Mouse (Mus musculus): ENCODE data around the gene Tdrd12. TPM values are rescaled to one million over a fixed set of nuclear protein-coding genes. Genes with fewer than 3 reads are reported as not detected.
A peak's percentile ranks its signal among the peaks of the same experiment; 100 is the strongest.
"Not testable (repeated sequence)": the region's sequence is repeated elsewhere in the genome, so short reads cannot be mapped to it uniquely, and the experiment has no call there.

Tdrd12 gene
- polyA plus RNA-seq, 1 experiment from 2014 or later = 0.35 TPM

- WGBS = 62% methylated on average over 1 of the region's 1 CpGs
- not testable (repeated sequence) for ATAC-seq (ENCODE audit: insufficient read depth, low FRiP score); H3K36me3 ChIP-seq (ENCODE audit: control insufficient read depth, insufficient read depth, low read length); H3K4me3 ChIP-seq (replicated peaks; ENCODE audit: low read length); H3K4me2 ChIP-seq (ENCODE audit: low read depth, low read length); H3K9ac ChIP-seq (ENCODE audit: low read length); H3K4me1 ChIP-seq (ENCODE audit: control insufficient read depth, insufficient read depth, low read length); H3K9me3 ChIP-seq (replicated peaks; ENCODE audit: control insufficient read depth, low read length); H3K27me3 ChIP-seq (ENCODE audit: control insufficient read depth, insufficient read depth, low read length); H3K27ac ChIP-seq (ENCODE audit: low read length)
These were observed 7.0 kb downstream of the Tdrd12 start for GRCm38 (mm10) chr7:35530544-35530943.

- ATAC-seq (ENCODE audit: insufficient read depth, low FRiP score) = no peak
- Histone ChIP-seq H3K4me3 (replicated peaks; ENCODE audit: low read length) (no peak overlapping the region), H3K4me1 (ENCODE audit: control insufficient read depth, insufficient read depth, low read length) (no peaks in the 10 kb centered on the region), H3K27me3 (ENCODE audit: control insufficient read depth, insufficient read depth, low read length) (no peaks in the 10 kb centered on the region), H3K27ac (ENCODE audit: low read length) (no peak overlapping the region), H3K36me3 (ENCODE audit: control insufficient read depth, insufficient read depth, low read length) (no peaks in the 10 kb centered on the region), H3K4me2 (ENCODE audit: low read depth, low read length) (no peak overlapping the region), H3K9ac (ENCODE audit: low read length) (no peak overlapping the region), H3K9me3 (replicated peaks; ENCODE audit: control insufficient read depth, low read length) (no peaks in the 10 kb centered on the region)
- WGBS = 79% methylated on average over 3 of the region's 3 CpGs
These were observed 7.5 kb downstream of the Tdrd12 start for GRCm38 (mm10) chr7:35530026-35530425.

GRCm38 (mm10) chr7:35526795-35527194, 10.8 kb downstream of the Tdrd12 start:
- no peak for ATAC-seq (ENCODE audit: insufficient read depth, low FRiP score)
- Histone ChIP-seq H3K4me1 (ENCODE audit: control insufficient read depth, insufficient read depth, low read length) (no peaks in the 10 kb centered on the region), H3K27me3 (ENCODE audit: control insufficient read depth, insufficient read depth, low read length) (no peaks in the 10 kb centered on the region), H3K27ac (ENCODE audit: low read length) (no peak overlapping the region), H3K4me2 (ENCODE audit: low read depth, low read length) (no peak overlapping the region), H3K9me3 (replicated peaks; ENCODE audit: control insufficient read depth, low read length) (no peaks in the 10 kb centered on the region), H3K4me3 (replicated peaks; ENCODE audit: low read length) (no peak overlapping the region), H3K9ac (ENCODE audit: low read length) (no peak overlapping the region), H3K36me3 (ENCODE audit: control insufficient read depth, insufficient read depth, low read length) (no peaks in the 10 kb centered on the region)
- 73% methylated on average over 2 of the region's 2 CpGs for WGBS

GRCm38 (mm10) chr7:35501995-35502394, 35.5 kb downstream of the Tdrd12 start:
- no peak overlapping the region for H3K9ac ChIP-seq (ENCODE audit: low read length)
- H3K4me2 ChIP-seq (ENCODE audit: low read depth, low read length) = no peak overlapping the region
- H3K9me3 ChIP-seq (replicated peaks; ENCODE audit: control insufficient read depth, low read length) = no peaks in the 10 kb centered on the region
- no peak overlapping the region for H3K27ac ChIP-seq (ENCODE audit: low read length)
- no peaks in the 10 kb centered on the region for H3K4me1 ChIP-seq (ENCODE audit: control insufficient read depth, insufficient read depth, low read length)
- H3K4me3 ChIP-seq (replicated peaks; ENCODE audit: low read length) = no peak overlapping the region
- peak; percentile 62; the same call in 1 of the 2 replicates for ATAC-seq (ENCODE audit: insufficient read depth, low FRiP score)
- H3K27me3 ChIP-seq (ENCODE audit: control insufficient read depth, insufficient read depth, low read length) = no peaks in the 10 kb centered on the region
- H3K36me3 ChIP-seq (ENCODE audit: control insufficient read depth, insufficient read depth, low read length) = no peaks in the 10 kb centered on the region
- WGBS = 27% methylated on average over 4 of the region's 4 CpGs

GRCm38 (mm10) chr7:35497516-35497915, 40.0 kb downstream of the Tdrd12 start:
- Histone ChIP-seq H3K4me2 (ENCODE audit: low read depth, low read length) (no peak overlapping the region), H3K36me3 (ENCODE audit: control insufficient read depth, insufficient read depth, low read length) (no peaks in the 10 kb centered on the region), H3K9me3 (replicated peaks; ENCODE audit: control insufficient read depth, low read length) (no peaks in the 10 kb centered on the region), H3K9ac (ENCODE audit: low read length) (no peak overlapping the region), H3K27ac (ENCODE audit: low read length) (no peak overlapping the region), H3K4me3 (replicated peaks; ENCODE audit: low read length) (no peak overlapping the region), H3K27me3 (ENCODE audit: control insufficient read depth, insufficient read depth, low read length) (no peaks in the 10 kb centered on the region), H3K4me1 (ENCODE audit: control insufficient read depth, insufficient read depth, low read length) (no peaks in the 10 kb centered on the region)
- 92% methylated on average over 2 of the region's 2 CpGs for WGBS
- no peak for ATAC-seq (ENCODE audit: insufficient read depth, low FRiP score)

- no peaks in the 10 kb centered on the region for H3K9me3 ChIP-seq (replicated peaks; ENCODE audit: control insufficient read depth, low read length)
- H3K4me1 ChIP-seq (ENCODE audit: control insufficient read depth, insufficient read depth, low read length) = no peaks in the 10 kb centered on the region
- no peak overlapping the region for H3K9ac ChIP-seq (ENCODE audit: low read length)
- no peak for ATAC-seq (ENCODE audit: insufficient read depth, low FRiP score)
- no peaks in the 10 kb centered on the region for H3K36me3 ChIP-seq (ENCODE audit: control insufficient read depth, insufficient read depth, low read length)
- no peak overlapping the region for H3K27ac ChIP-seq (ENCODE audit: low read length)
- 73% methylated on average over 1 of the region's 1 CpGs for WGBS
- H3K4me2 ChIP-seq (ENCODE audit: low read depth, low read length) = no peak overlapping the region
- H3K27me3 ChIP-seq (ENCODE audit: control insufficient read depth, insufficient read depth, low read length) = no peaks in the 10 kb centered on the region
- H3K4me3 ChIP-seq (replicated peaks; ENCODE audit: low read length) = no peak overlapping the region
These were observed 46.5 kb downstream of the Tdrd12 start for GRCm38 (mm10) chr7:35491005-35491404.

- no peak for ATAC-seq (ENCODE audit: insufficient read depth, low FRiP score)
- Histone ChIP-seq H3K9ac (ENCODE audit: low read length) (no peak overlapping the region), H3K4me3 (replicated peaks; ENCODE audit: low read length) (no peak overlapping the region), H3K9me3 (replicated peaks; ENCODE audit: control insufficient read depth, low read length) (no peaks in the 10 kb centered on the region), H3K27me3 (ENCODE audit: control insufficient read depth, insufficient read depth, low read length) (no peaks in the 10 kb centered on the region), H3K4me2 (ENCODE audit: low read depth, low read length) (no peak overlapping the region), H3K36me3 (ENCODE audit: control insufficient read depth, insufficient read depth, low read length) (no peaks in the 10 kb centered on the region), H3K27ac (ENCODE audit: low read length) (no peak overlapping the region), H3K4me1 (ENCODE audit: control insufficient read depth, insufficient read depth, low read length) (no peaks in the 10 kb centered on the region)
- 91% methylated on average over 2 of the region's 2 CpGs for WGBS
These were observed 47.4 kb downstream of the Tdrd12 start for GRCm38 (mm10) chr7:35490186-35490585.

- no peaks in the 10 kb centered on the region for H3K27me3 ChIP-seq (ENCODE audit: control insufficient read depth, insufficient read depth, low read length)
- H3K4me2 ChIP-seq (ENCODE audit: low read depth, low read length) = no peak overlapping the region
- no peak overlapping the region for H3K9ac ChIP-seq (ENCODE audit: low read length)
- no peak overlapping the region for H3K4me3 ChIP-seq (replicated peaks; ENCODE audit: low read length)
- WGBS = 81% methylated on average over 8 of the region's 8 CpGs
- ATAC-seq (ENCODE audit: insufficient read depth, low FRiP score) = no peak
- H3K36me3 ChIP-seq (ENCODE audit: control insufficient read depth, insufficient read depth, low read length) = no peaks in the 10 kb centered on the region
- no peaks in the 10 kb centered on the region for H3K4me1 ChIP-seq (ENCODE audit: control insufficient read depth, insufficient read depth, low read length)
- H3K27ac ChIP-seq (ENCODE audit: low read length) = no peak overlapping the region
- no peaks in the 10 kb centered on the region for H3K9me3 ChIP-seq (replicated peaks; ENCODE audit: control insufficient read depth, low read length)
These were observed 51.0 kb downstream of the Tdrd12 start for GRCm38 (mm10) chr7:35486553-35486952.

- WGBS = 54% methylated on average over 2 of the region's 2 CpGs
- no peaks in the 10 kb centered on the region for H3K9me3 ChIP-seq (replicated peaks; ENCODE audit: control insufficient read depth, low read length)
- no peak overlapping the region for H3K27ac ChIP-seq (ENCODE audit: low read length)
- no peaks in the 10 kb centered on the region for H3K36me3 ChIP-seq (ENCODE audit: control insufficient read depth, insufficient read depth, low read length)
- ATAC-seq (ENCODE audit: insufficient read depth, low FRiP score) = no peak
- H3K4me3 ChIP-seq (replicated peaks; ENCODE audit: low read length) = no peak overlapping the region
- H3K4me2 ChIP-seq (ENCODE audit: low read depth, low read length) = no peak overlapping the region
- H3K27me3 ChIP-seq (ENCODE audit: control insufficient read depth, insufficient read depth, low read length) = no peaks in the 10 kb centered on the region
- no peak overlapping the region for H3K9ac ChIP-seq (ENCODE audit: low read length)
- H3K4me1 ChIP-seq (ENCODE audit: control insufficient read depth, insufficient read depth, low read length) = no peaks in the 10 kb centered on the region
These were observed 52.4 kb downstream of the Tdrd12 start for GRCm38 (mm10) chr7:35485126-35485525.

GRCm38 (mm10) chr7:35476457-35476856, 61.1 kb downstream of the Tdrd12 start:
- Histone ChIP-seq H3K9me3 (replicated peaks; ENCODE audit: control insufficient read depth, low read length) (no peaks in the 10 kb centered on the region), H3K36me3 (ENCODE audit: control insufficient read depth, insufficient read depth, low read length) (no peaks in the 10 kb centered on the region), H3K9ac (ENCODE audit: low read length) (no peak overlapping the region), H3K4me2 (ENCODE audit: low read depth, low read length) (no peak overlapping the region), H3K4me1 (ENCODE audit: control insufficient read depth, insufficient read depth, low read length) (no peaks in the 10 kb centered on the region), H3K27me3 (ENCODE audit: control insufficient read depth, insufficient read depth, low read length) (no peaks in the 10 kb centered on the region), H3K4me3 (replicated peaks; ENCODE audit: low read length) (no peak overlapping the region), H3K27ac (ENCODE audit: low read length) (no peak overlapping the region)
- no peak for ATAC-seq (ENCODE audit: insufficient read depth, low FRiP score)
- 58% methylated on average over 2 of the region's 2 CpGs for WGBS

Data from stomach, embryonic 16.5 days (tissue).